Mouse (Mus musculus): ENCODE measurements around the gene Ces1f. TPM values are rescaled to one million over a fixed set of nuclear protein-coding genes. Genes with fewer than 3 reads are reported as not detected.
"Not testable (repeated sequence)": the region's sequence is repeated elsewhere in the genome, so short reads cannot be mapped to it uniquely, and the experiment has no call there.

Ces1f gene
- not detected for total RNA-seq (2021)

GRCm38 (mm10) chr8:93279556-93279955 is at the start of gene Ces1f:
Ces1f (minus strand) TSS chr8:93279747.
- intact Hi-C loops (cut with DNase I), result no loop called here
- no peak for DNase-seq (ENCODE audit: low spot score in 2 of 2)

GRCm38 (mm10) chr8:93325123-93325522 is 45.6 kb upstream of the Ces1f start:
- no peak for DNase-seq (ENCODE audit: low spot score in 2 of 2)
- intact Hi-C loops (cut with DNase I), result no loop called here

GRCm38 (mm10) chr8:93317031-93317430 is 37.5 kb upstream of the Ces1f start:
- no peak for DNase-seq (ENCODE audit: low spot score in 2 of 2)
- intact Hi-C loops (cut with DNase I), result no loop called here

GRCm38 (mm10) chr8:93315557-93315956 is 36.0 kb upstream of the Ces1f start:
- peak in 1 of 2 experiments; percentile 50 for DNase-seq (ENCODE audit: low spot score in 2 of 2)
- intact Hi-C loops (cut with DNase I), result no loop called here

- DNase-seq (ENCODE audit: low spot score in 2 of 2), result no peak
- intact Hi-C loops (cut with DNase I), result no loop called here
These were observed 4.3 kb upstream of the Ces1f start for GRCm38 (mm10) chr8:93283896-93284295.

GRCm38 (mm10) chr8:93282349-93282748 is 2.8 kb upstream of the Ces1f start:
- DNase-seq (ENCODE audit: low spot score in 2 of 2), result no peak
- intact Hi-C loops (cut with DNase I), result no loop called here

- intact Hi-C loops (cut with DNase I), result no loop called here
- DNase-seq (ENCODE audit: low spot score in 2 of 2), result peak; percentile 36 to 58
These were observed 1.3 kb downstream of the Ces1f start for GRCm38 (mm10) chr8:93278176-93278805.

GRCm38 (mm10) chr8:93274609-93275008 is 4.9 kb downstream of the Ces1f start:
- DNase-seq (ENCODE audit: low spot score in 2 of 2), result no peak
- intact Hi-C loops (cut with DNase I), result no loop called here

- peak; percentile 13 to 78 for DNase-seq (ENCODE audit: low spot score in 2 of 2)
- intact Hi-C loops (cut with DNase I), result no loop called here
These were observed 6.2 kb downstream of the Ces1f start for GRCm38 (mm10) chr8:93273321-93273720.

- DNase-seq (ENCODE audit: low spot score in 2 of 2), result no peak
- intact Hi-C loops (cut with DNase I), result no loop called here
These were observed 6.9 kb downstream of the Ces1f start for GRCm38 (mm10) chr8:93272686-93273085.

- intact Hi-C loops (cut with DNase I), result no loop called here
These were observed 18.1 kb downstream of the Ces1f start for GRCm38 (mm10) chr8:93261436-93261835.

GRCm38 (mm10) chr8:93252400-93252925 is 27.1 kb downstream of the Ces1f start:
- intact Hi-C loops (cut with DNase I), result no loop called here
- DNase-seq (ENCODE audit: low spot score in 2 of 2), result no peak

More at GRCm38 (mm10) chr8:93261436-93261835, 18.1 kb downstream of the Ces1f start:
- DNase-seq (ENCODE audit: low spot score in 2 of 2), result no peak

GRCm38 (mm10) chr8:93246057-93246456 is 33.5 kb downstream of the Ces1f start:
- intact Hi-C loops (cut with DNase I), result no loop called here
- no peak for DNase-seq (ENCODE audit: low spot score in 2 of 2)

- DNase-seq (ENCODE audit: low spot score in 2 of 2), result peak; percentile 6 to 66
- intact Hi-C loops (cut with DNase I), result no loop called here
These were observed 39.7 kb downstream of the Ces1f start for GRCm38 (mm10) chr8:93239884-93240283.

GRCm38 (mm10) chr8:93235681-93236080 is 43.9 kb downstream of the Ces1f start:
- intact Hi-C loops (cut with DNase I), result no loop called here
- no peak for DNase-seq (ENCODE audit: low spot score in 2 of 2)

- no peak for DNase-seq (ENCODE audit: low spot score in 2 of 2)
- intact Hi-C loops (cut with DNase I), result no loop called here
These were observed 44.8 kb downstream of the Ces1f start for GRCm38 (mm10) chr8:93234706-93235105.

GRCm38 (mm10) chr8:93234068-93234467 is 45.5 kb downstream of the Ces1f start:
- no peak for DNase-seq (ENCODE audit: low spot score in 2 of 2)
- intact Hi-C loops (cut with DNase I), result no loop called here

- intact Hi-C loops (cut with DNase I), result no loop called here
- no peak for DNase-seq (ENCODE audit: low spot score in 2 of 2)
These were observed 50.1 kb downstream of the Ces1f start, which contains the start of gene Ces1e for GRCm38 (mm10) chr8:93229446-93229845. Ces1e (minus strand) TSS chr8:93229619.

GRCm38 (mm10) chr8:93228673-93229370 is 50.7 kb downstream of the Ces1f start:
- no peak for DNase-seq (ENCODE audit: low spot score in 2 of 2)
- intact Hi-C loops (cut with DNase I), result no loop called here

- intact Hi-C loops (cut with DNase I), result not testable (repeated sequence)
These were observed 53.1 kb downstream of the Ces1f start for GRCm38 (mm10) chr8:93226471-93226870.

GRCm38 (mm10) chr8:93221896-93222295 is 57.7 kb downstream of the Ces1f start:
- DNase-seq (ENCODE audit: low spot score in 2 of 2), result no peak
- intact Hi-C loops (cut with DNase I), result no loop called here

More at GRCm38 (mm10) chr8:93226471-93226870, 53.1 kb downstream of the Ces1f start:
- DNase-seq (ENCODE audit: low spot score in 2 of 2), result not testable (repeated sequence)
